Mouse (Mus musculus) thymus, postnatal 25 days (tissue): ENCODE measurements around the gene Tmem135.

Experiments used
- DNase-seq: peaks from one replicate; pipeline ENCODE4 v3.0.0; 2022

Tmem135 gene

DNA sequence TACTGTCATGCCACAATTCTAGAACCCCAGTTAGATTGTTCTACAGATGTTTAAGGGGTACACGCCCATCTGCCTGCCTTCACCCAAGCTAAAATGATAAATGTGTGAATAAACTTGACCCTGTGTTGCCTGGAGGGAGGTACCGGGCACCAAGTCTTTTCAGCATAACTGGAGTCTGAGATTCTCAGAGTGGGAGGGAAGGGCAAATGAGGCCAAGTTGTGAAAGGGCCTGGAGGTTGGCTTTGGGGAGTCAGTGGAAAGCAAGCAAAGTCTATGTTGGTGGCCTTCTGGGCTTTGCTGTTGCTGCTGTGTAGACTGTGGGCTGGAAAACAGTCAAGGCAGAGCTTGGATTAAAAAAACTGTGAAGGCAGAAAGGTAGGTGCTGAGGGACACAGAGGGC, 13.7 kb upstream of the Tmem135 start:
- DNase-seq, result no peak

DNA sequence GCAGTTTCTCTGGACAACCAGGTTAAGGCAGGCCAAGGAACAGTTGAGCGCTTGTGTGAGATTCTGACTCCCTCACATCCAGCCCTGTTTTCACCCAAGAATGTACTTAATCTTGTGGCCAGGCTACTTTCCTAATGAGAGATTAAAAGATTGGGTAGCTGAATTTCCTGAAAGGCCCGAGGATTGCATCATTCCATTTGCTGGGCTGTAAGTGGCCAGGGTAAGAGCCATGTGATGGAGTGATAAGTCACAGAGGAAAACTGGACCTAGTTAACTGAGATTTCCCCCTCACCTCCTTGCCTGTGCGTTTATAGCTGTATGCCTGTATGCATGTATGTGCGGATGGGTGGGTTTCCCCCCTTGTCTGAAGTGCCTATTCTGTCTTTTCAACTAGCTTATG, 12.0 kb upstream of the Tmem135 start:
- no peak for DNase-seq

DNA sequence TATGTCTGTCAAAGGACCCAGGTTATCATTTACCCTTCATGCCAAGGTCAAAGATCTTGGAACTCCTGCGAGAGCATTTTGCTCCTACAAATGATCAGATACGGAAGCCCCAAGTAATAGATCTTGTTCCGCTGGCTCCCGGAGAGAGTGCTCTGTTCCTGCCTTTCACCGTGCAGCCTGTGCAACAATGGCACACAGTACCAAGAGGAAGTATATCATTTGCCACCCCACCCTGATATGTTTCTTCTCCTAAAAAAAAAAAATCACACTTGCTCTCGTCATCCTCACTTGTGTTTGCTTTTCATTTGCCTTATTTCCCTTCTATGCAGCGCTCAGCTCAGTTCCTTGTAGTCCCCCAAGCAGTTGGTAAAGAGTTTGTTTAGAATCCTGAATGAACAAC, 8.1 kb upstream of the Tmem135 start:
- no peak for DNase-seq

DNA sequence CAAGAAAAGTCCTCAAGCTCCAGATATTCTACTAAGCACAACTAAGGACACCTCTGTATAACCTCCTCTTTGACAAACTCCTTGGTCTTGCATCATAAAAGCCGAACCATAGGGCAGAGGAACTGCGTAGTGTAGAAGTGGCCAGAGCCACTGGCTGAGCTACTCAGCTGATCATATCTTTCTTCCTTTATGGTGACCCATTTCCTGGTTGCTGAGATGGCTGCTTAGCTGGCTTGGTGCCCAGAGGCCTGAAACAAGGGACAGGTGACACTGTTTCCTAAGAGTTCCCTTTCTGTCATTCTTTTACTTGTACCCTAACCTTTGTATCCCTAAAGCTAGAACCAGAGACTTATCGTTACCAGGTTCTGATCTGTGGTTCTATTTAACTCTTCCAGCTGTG, 7.3 kb upstream of the Tmem135 start:
- no peak for DNase-seq

DNA sequence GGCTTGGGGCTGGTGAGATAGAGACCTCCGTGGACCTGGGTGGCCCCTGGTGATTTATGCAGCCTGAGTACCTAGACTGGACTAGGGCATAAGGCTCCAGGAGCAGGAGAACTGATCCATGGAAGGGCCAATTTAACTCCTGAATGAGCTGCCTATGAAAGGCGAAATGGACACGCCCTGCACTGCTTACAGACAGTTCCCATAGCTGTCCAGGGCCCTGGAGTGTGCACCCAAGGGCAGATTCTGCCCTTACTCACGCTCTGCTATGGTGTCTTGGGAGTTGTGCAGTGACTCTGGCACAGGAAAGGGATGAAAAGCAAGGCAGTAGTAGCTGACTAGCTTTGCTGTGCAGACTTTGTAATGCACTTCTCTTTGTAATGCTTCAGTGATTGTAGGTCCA, 6.3 kb upstream of the Tmem135 start:
- no peak for DNase-seq

DNA sequence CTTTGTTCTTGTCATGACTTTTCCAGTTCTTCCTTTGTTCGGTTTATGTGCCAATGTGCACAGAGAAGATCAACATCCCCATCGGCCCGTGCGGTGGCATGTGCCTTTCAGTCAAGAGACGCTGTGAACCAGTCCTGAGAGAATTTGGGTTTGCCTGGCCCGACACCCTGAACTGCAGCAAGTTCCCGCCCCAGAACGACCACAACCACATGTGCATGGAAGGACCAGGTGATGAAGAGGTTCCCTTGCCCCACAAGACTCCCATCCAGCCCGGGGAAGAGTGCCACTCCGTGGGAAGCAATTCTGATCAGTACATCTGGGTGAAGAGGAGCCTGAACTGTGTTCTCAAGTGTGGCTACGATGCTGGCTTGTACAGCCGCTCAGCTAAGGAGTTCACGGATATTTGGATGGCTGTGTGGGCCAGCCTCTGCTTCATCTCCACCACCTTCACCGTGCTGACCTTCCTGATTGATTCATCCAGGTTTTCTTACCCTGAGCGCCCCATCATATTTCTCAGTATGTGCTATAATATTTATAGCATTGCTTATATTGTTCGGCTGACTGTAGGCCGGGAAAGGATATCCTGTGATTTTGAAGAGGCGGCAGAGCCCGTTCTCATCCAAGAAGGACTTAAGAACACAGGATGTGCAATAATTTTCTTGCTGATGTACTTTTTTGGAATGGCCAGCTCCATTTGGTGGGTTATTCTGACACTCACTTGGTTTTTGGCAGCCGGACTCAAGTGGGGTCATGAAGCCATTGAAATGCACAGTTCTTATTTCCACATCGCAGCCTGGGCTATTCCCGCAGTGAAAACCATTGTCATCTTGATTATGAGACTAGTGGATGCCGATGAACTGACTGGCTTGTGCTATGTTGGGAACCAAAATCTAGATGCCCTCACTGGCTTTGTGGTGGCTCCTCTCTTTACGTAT, 3.3 kb upstream of the Tmem135 start:
- no peak for DNase-seq

DNA sequence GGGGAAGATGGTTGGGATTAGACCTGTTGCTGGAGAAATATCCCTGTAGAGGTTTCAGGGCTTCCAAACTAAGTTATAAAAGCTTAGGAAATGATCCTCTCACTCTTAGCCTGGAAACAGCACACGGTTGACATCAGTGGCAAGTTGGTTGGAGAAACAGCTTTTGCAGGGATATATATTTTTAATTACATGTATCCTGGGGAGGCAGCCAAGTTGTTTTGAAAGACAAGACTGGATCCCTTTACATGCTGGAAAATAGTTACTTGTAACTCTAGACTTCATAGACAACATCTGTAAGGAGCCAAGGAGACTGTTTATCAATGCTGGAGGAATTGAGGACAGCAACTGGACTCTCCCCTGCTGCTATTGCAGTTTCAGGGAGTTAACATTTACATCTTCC, 2.0 kb upstream of the Tmem135 start:
- no peak for DNase-seq

DNA sequence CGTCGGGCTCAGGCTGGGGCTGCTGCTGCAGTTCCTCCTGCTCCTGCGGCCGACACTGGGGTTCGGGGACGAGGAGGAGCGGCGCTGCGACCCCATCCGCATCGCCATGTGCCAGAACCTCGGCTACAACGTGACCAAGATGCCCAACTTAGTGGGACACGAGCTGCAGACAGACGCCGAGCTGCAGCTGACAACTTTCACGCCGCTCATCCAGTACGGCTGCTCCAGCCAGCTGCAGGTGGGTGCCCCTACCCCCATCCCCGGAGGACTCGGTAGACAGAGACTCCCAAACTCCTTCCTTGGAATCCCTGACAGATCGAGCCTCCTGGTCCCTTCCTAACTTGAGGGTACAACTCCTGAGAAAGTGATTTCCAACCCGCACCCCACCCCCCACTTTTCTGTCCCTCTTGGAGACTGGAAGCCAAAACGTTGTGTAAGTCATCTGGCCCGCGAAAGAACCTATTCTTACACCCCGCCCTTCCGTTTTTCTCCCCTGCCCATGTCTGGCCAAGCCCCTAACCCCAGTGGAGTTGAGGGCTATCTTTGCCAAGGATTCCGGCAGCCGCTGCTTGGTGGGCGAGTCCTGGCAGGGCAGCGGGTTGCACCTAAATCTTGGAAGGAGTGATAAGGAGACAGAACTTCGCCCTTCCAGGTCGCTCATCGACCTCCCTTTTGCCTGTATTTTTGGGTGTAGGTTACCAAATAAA, 865 bp upstream of the Tmem135 start:
- DNase-seq, result no peak

DNA sequence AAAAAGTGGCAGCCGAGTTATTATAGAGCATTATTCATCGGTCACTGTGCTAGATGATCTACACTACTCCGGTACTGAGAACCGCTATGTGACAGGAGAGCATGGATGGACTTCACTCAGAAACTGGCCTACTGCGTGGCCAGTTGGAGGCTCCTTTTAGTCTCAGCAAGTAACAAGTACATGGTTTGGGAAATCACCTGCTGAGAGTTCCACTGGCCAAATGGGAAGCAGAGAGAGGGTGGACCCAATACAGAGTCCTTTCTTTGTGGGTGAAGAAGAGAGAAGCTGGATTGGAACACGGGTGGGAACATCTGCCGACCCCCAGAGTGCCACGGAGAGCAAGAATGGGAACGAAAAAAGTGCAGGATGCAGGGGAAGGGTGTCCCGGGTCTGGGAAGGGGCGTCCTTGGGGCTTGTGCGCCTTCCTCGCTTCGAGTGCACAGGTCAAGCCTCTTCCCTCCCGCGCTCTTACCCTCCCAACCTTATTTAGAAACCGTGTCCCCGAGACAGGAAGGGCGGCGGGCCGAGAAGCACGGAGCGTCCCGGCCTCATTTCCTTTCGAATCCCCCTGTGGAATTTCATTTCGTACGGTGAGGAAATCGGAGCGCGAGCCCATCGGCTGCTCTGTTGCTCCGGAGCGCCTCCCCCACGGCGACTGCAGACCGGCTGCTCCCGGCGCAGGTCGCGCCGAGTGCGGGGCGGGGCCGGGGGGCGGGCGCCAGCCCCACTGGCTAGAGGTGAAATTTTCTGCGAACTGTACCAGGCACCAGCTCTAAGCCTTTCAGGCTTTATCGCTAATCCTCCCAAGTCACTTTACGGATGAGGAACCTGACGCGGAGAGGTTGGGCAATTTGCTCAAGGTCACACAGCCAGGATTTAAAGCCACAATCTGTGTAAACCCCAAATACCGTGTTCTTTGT, 709 bp downstream of the Tmem135 start:
- peak; percentile 42 for DNase-seq

DNA sequence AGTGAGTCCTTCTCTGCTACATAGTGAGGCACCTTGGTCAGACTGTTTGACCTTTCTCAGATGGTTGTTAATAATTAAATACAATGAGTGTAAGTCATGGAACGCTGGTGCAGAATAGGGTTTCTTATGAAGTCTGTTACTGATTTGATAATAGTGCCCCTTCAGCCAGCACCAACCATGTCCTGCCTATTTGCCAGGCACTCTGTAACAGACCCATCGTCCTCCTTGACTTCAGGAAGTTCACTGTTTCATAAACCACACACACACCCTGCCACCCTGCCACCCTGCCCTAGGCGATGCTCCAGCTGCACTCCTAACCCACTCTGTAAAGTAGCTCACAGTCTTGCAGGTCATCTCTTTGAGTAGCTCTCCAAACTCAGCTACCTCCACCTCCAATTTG, 2.1 kb downstream of the Tmem135 start:
- DNase-seq, result no peak

DNA sequence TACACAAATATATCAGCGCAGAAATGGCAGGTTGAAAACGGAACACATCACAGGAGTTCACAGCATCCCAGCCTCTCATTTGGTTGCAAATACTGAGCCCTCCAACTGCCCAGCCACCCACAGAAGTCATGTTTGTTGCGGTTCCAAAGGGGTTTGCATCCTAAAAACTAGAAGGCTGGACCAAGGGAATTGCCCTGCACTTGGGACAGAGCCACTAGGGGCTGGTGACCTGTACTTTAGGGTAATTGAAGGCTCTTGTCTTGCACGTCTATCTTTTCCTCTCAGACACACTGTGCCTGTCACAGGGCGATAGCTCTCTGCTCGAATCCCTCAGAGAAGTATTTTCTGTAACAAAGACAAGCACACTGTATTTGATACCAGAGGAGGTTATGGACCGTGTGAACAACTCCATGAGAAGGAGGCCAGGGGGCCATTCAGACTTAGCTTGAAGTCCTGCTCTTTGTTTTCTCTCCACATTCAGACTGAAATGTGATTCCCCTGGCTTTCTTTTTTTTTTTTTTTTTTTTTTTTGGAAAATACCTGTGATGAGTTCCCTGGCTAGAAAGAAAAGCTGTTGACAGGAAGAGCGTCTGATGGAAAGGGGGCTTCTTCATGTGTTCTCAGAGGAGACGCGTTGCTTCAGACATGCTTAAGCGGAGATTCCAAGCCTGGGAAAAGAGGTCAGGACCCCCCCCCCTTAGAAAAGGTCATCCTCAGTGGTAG, 2.7 kb downstream of the Tmem135 start:
- no peak for DNase-seq

DNA sequence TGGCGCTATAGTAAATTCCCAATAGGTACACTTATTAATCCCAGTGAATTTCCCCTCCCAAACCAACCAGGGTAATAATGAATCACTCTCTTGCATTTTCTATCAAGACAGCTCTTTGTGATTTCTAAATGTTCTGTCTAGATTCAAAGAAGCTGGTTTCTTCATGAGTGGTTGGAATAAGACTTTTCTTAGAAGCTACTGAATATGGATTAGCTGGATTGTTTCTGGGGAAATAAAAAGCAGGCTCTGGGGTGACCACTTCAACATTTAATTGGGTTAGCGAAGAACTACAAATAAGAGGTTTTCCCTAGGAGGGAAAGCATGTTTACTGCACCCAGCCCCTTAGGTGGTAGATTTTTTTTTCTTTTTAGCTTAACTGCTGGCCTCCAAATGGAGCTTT, 3.3 kb downstream of the Tmem135 start:
- DNase-seq, result no peak

DNA sequence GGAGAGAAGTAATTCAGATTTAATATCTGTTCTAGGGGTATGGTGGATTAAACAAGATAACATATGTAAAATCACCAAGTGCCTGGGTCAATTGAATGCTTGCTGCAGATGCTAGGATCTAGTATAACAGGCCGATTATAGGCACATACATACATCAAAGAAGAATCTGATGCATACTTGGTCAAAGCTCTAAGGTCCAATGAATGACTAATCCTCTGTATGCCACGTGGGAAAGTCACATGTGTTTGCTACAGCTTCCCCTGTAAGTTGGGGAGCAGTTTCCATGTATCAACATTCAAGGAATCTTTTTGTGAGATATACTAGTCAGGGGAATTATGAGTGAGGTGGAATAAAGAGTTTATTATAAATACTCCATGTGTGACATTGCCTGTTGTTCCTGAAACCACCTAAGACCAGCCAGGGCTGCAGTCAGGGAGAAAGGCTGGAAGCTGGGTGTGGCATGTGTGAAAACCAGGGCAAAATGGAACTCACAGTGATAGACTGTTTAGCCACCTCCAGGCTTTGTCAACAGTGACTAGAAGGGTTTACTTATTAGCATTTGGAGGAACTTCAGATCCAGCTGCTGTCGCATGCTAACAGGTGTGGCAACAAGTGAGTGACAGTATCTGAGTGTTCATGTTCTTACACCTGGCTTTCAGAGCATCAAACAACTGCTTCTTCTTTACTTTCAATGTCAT, 6.0 kb downstream of the Tmem135 start:
- no peak for DNase-seq

DNA sequence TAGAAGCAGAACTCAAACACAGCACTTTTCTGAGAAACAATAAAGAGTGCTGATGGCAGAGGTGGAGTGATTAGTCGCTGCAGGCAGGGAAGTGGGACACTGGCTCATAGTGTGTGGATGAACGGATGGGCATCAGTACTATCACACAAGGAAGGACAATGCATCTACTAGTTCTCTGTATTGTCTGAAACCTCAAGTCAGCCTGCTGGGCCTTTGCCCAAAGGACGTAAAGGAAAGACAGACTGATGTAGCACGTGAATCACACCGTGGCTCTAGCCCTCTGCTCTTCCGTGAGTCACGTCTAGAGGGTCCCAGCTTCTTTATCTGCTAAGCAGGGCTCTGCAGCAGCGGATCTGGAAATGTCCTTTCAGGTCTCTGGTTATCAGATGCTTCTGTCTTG, 7.6 kb downstream of the Tmem135 start:
- DNase-seq, result no peak

DNA sequence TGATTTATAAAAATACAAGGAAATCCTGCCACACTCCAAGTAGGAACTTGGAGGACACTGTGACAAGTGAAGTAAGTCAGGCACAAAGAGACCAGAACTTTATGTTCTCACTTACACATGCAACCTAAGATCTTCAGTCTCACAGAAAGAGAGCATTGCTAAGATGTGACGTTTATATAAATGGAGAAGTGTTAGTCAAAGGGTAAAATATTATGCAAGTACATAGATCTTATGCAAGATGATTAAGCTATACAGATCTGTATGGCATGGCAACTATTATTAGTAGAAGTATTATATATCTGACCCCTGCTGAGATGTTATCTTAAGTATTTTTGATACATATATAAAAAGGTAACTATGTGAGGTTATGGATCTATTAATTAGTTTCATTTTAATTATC, 8.6 kb downstream of the Tmem135 start:
- no peak for DNase-seq

DNA sequence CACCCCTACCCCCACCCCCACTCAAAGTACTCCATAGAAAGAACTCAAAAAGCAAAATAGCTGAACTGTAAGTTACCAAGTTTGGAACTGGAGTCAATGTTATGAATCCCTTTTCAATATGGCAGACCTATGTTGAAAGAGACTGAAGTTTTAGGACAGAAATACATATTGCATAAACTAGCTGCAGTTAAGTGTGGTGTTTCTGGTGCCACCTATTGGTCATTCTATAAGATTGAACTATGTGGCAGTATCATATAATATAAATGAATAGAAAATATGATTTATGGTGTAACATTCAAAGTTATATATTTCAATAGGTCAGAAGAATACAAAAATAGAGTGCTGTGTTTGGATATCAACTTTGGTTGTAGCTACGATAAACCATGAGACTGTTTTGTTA, 11.2 kb downstream of the Tmem135 start:
- DNase-seq, result no peak

DNA sequence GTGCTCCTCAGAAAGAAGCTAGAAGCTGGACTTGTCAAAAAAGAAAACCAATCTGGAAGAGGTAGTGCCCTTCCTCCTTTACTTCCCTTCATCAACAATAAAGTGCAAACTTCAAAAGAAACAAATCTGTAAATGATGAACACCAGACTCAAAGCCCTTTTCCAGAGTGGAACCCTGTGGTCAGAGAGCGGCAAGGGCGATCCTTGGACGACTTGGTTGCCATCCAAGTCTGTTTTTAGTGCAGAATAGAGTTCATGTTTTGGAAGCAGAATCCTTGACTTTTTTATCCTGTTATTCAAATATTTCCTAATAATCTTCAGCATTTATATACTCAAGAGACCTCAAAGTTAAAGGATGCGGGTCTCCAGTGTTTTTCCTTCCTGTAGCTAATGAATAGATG, 11.6 kb downstream of the Tmem135 start:
- DNase-seq, result no peak

DNA sequence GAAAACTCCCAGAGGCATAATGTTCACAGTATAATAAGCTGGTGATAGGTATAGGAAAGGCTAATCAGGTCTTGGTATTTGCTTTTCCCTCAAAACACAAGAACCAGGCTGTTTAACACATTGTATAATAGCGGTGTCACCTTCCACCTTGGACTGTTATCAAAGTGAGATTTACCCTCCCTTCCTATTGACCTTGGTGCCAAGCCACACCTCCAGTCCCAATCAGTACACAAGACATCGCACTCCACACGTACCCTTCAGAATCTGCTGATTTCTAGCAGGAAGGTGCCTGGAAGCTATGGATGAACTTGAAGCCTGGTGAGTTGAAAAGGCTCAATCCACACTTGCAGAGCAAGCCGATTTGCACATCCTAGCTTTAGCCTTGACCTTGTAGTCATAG, 12.2 kb downstream of the Tmem135 start:
- no peak for DNase-seq

DNA sequence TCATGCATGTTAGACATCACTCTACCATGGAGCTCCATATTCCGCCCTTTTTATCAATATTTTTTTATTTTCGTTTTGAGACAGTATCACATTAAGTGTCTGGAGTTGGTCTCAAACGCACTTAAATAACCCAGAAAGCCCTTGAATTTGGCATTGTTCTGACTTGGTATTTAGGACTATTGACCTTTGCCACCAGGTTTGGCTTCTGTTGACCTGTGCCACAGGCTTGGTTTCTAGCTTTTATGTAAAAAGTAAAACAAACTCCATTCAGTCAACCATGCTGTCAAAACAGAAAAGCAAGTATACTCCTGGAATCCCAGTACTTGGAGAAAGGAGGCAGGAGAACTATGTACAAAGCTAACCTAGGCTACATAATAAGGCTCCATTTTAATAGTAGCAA, 12.7 kb downstream of the Tmem135 start:
- DNase-seq, result no peak

DNA sequence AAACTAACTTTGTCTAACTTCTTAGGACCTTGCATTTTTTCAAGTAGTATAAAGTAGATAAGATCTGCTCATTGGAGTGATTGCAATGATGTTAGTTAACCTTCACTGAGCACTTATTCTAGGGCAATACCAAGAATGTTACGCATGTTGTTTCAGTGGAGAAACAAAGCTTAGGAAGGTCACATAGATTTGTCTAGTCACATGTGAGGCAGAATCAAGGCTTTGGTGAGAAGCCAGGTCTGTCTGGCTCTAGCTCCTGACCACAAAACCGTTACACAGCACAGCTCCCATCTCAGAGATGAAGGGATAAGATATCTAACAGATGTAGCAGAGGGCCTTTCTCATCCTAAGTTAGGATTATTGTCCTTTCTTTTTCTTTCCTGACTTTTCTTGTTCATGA, 13.4 kb downstream of the Tmem135 start:
- no peak for DNase-seq

DNA sequence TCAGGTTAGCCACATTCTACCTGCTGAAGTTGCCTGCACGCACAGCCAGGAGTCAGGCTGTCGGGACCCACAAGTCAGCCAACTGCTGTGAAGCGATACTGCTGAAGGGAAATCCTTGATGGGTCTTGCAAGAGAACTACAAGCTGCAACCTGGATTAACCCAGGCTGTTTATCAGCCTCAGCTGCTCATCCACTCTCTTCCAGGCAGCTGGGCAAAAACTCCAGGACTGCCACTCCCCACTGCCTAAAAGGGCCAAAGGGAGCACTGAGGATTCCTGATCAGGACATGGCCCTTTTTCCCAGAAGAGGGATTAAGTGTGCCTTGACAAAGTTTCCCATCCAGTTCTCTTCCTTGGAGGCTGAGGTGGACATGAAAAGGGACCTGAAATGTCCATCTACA, 15.0 kb downstream of the Tmem135 start:
- no peak for DNase-seq

DNA sequence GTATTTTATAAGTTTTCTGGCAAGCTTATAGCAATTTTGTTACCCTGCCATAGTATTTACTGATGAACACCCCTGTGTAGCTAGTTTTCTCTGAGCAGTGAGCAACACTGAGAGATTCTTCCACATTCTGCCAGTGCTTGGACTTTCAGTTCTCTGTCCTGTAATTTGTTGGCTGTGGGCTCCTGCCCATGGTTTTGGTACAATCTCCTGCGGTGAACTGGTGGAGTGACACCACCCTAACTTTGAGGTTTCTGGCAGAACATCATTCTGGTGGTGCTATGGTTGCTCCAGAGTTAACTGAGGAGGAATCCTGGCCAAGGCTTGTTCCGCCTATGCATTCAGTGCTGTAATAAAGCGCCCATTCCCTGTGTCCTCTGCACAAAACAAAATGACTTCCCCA, 21.1 kb downstream of the Tmem135 start:
- no peak for DNase-seq
